Mouse (Mus musculus): ENCODE data around the gene Tmem220. TPM values are rescaled to one million over a fixed set of nuclear protein-coding genes. Genes with fewer than 3 reads are reported as not detected.
"Not testable (repeated sequence)": the region's sequence is repeated elsewhere in the genome, so short reads cannot be mapped to it uniquely, and the experiment has no call there.

Gene Tmem220
- polyA plus RNA-seq, 2 experiments from 2014 or later, result 0.63 to 1.0 TPM

DNA sequence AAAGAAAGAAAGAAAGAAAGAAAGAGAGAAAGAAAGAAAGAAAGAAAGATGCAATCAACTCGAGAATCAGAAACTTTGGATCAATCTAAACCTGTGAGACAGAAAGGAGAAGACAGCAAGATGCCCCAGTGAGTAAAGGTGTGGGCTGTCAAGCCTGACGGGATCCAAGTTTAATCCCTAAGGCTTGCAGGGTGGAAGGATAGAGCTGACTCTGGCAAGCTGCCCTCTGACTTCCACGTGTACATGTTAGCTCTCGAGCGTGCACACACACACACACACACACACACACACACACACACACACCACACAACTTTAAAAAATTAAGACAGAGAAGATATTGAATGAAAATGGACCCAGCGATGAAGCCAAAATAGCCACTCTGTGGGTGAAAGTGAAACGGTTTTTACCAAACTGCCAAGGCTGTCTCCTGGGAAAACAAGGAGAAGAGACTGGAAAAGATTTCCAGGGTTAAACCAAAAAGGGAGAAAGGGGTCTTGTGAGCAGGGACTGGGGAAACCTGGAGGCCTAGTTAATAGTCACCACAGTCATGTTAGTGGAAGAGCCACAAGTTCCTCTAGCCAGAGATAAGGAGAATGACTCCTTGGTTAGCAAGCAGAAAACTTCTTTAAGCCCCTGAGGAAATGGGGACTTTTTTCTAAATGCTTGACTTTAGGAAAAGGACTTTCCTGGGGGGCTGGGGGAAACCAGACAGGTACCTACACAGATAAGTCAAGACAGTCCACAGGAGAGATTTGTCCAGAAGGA lies 5.1 kb upstream of the Tmem220 start:
- no peak for ATAC-seq

DNA sequence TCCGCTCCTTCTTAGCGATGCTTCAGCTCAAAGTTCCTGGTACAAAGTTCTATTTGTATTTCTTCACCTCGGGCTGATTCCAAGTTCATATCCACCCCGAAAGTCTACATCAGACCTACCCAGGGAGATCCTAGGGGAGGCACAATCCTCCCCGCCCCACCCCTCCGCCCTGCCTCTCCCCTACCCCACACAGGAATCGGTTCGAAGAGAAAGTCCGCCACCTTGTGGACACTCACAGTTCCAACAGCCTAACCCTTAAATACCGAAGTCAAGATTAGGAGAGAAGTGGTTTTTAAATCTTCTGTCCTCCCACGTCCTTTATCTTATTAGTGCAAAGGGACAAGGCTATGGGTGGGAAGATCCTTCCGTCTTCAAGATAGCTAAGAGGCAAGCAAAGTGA lies 4.0 kb upstream of the Tmem220 start:
- ATAC-seq, result peak; percentile 29

- no peak for ATAC-seq
These were observed 2.4 kb upstream of the Tmem220 start for GRCm38 (mm10) chr11:67022354-67023115.

GRCm38 (mm10) chr11:67023191-67023590 lies 1.8 kb upstream of the Tmem220 start:
- ATAC-seq, result not testable (repeated sequence)

GRCm38 (mm10) chr11:67023802-67024340 lies 1.1 kb upstream of the Tmem220 start:
- no peak for ATAC-seq

- no peak for ATAC-seq
These were observed 6.1 kb downstream of the Tmem220 start for GRCm38 (mm10) chr11:67030904-67031602.

DNA sequence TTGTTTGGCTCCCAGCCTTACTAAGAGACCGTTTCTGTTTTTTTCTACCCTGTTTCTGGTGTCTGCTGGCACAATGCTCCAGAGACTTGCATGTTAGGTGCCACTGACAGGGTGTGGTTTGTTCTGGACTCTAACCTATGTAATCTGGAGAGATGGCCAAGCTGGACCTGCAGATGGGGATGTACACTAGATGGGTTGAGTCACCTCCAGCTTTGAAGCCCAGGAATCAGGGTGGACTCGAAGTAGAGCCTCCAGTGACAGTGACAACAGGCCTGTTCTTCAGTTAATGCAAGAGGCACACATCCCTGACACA lies 6.6 kb downstream of the Tmem220 start:
- no peak for ATAC-seq

- no peak for ATAC-seq
These were observed 10.0 kb downstream of the Tmem220 start for GRCm38 (mm10) chr11:67034775-67035485.

- ATAC-seq, result no peak
These were observed 11.3 kb downstream of the Tmem220 start for GRCm38 (mm10) chr11:67036229-67036628.

- ATAC-seq, result no peak
These were observed 11.9 kb downstream of the Tmem220 start for GRCm38 (mm10) chr11:67036892-67037291.

DNA sequence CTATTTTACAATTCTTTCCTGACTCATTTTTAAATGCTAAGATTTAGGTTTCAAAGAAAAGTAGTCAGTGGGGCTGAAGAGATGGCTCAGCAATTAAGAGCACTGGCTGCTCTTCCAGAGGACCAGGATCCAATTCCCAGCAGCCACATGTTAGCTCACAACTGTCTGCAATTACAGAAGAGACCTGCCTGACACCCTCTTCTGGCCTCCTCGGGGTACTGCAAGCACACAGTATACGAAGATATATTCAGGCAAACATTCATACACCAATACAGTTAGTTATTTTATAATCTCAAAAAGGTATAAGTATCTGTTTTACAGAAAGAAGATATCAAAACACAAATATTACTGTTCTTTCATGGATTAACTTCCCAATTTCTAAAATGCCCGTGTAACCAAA lies 14.8 kb downstream of the Tmem220 start:
- no peak for ATAC-seq

DNA sequence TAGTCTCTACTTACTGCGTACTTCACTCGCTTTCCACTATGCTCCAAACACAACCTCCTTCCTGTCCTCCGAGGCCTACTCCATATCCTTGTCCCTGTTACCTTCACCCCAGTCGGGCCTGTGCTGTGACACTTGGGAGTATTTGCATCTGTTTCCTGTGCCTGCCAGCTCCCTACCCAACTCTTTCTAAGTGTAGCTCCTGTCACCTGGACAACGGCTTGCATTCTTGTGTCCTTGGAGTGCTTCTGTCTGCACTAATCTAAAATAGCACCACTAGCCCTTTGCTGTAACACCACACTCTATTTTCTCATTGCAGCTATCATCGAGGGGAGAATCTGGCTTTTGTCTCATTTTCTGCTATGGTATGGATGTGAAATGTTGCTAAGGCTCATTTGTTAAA lies 15.5 kb downstream of the Tmem220 start:
- no peak for ATAC-seq

GRCm38 (mm10) chr11:67043007-67043406 lies 18.1 kb downstream of the Tmem220 start:
- no peak for ATAC-seq

DNA sequence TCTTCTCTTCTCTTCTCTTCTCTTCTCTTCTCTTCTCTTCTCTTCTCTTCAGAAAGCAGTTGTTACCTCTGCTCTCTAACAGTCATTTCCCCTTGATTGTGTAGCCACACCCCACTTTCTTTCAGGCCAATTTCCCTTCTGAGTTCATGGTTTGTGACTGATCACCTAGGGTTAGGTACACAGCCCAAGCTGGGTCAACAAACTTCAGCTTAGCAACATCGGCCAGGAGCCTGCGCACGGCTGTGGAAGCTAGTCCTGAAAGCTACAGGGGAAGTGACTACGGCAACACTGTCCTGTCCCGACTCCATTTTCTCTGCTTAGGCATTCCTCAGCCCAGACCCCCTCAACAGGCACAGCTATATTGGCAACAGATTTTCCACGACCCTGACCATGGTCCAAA lies 20.0 kb downstream of the Tmem220 start:
- ATAC-seq, result no peak

DNA sequence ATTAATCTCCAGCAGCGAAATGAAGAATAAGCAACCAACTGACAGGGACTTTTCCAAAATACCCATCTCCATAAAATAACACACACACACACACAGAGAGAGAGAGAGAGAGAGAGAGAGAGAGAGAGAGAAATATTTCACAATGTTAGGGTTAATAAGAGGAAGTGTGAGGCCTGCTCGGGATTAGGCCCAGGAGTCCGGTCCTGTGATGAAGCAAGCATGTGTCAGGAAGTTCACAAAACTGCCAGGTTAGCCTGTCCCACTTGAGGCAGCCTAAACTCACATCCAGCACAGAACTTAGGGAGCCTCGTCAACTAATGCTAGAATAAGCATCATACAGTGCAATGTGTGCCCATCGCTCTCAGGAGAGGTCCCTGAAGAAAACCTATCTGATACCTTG lies 22.2 kb downstream of the Tmem220 start:
- ATAC-seq, result no peak

DNA sequence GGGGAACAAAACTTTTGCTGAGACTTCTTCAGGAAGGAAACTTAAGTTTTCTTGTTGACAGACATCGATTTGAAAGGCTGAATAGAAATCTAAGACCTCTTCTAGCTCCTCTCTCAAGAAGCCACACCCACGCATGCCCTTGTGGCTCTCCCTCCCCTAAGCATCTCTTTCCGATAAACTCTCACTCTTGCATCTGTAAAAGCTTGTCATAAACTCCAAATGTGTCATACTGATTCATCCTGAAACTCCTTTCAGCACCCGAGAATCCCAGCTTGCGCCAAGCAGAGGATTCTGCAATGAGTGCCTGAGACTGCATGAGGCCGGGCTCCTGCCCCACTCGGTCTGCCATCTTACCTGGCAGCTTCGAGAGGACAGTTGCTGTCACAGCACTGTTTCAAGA lies 23.5 kb downstream of the Tmem220 start:
- peak; percentile 12 for ATAC-seq

DNA sequence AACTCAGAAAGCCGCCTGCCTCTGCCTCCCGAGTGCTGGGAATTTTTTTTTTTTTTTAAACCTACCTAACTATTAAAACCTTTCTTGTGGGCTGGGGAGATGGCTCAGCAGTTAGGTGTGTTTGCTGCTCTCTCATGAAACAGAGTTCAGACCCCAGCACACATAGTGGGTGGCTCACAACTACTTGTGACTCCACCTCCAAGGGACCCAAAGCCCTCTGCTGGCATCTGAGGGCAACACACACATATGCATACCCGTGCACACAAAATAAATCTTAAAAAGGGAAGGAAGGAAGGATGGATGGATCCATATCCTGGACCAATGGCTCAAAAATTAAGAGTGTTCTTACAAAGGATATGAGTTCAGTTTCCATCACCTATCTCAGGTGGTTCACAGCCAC lies 24.3 kb downstream of the Tmem220 start:
- ATAC-seq, result no peak

DNA sequence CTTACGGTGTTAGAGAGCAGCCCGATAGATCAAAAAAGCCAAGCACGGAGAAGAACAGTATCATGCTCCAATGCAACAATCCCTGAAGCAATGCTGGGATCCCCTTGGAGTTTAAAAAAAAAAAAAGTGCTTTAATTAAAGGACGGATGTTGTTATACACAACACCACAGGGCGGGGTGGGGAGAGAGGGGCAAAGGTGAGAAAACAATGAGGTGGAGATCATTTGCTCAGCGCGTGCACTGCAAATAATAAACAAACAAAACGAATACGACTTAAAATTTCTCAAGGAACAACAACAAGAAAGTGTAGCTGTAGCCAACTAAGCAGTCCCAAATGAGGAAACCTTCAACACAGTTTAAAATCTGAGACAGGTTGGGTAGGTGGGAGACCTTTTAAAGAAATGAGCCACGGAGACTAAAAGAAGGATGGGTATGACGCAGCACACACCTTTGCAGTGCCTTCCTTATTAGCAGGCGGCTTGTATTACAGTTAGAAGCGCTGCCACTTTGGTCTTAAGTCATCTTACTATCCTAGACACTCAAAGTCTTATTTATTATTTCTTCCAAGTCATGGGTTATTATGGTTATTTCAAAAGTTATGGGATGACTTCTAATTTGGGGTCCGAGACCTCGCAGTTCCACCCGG lies 26.8 kb downstream of the Tmem220 start:
- ATAC-seq, result peak; percentile 13

DNA sequence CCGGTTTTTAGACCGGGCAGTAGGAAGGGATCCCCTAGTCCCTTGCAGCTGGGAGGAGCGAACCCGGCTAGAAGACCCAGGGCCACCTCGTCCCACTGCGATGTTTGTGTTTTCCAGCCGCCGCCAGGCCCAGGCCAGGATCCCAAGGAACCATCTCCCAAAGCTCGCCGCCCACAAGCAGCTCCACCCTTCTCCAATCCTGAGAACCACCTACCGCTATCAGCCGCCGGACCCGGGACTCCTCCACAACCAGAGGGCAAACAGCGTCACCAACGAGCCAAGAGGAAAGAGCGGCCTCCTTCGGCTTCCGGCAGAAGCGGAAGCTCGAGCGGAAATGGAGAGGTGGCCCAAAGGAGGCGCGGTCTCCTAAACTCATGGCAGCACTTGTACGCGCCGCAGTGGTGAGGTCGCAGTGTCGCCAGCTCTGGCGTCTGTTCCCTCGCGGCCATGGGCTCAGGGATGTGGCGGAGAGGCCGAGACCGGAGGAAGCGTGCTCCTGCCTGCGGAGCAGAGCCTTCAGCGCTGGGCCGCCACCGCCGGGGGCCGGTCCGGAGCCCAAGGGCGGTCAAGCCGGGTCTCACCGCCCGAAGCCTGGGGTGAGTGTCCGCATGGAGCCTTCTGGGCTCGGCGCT lies 27.5 kb downstream of the Tmem220 start, which contains the start of the genes Adprm and Sco1:
TSS of gene Adprm (minus strand) at position 274 of the 632 bp plus-strand sequence.
TSS of gene Sco1 (plus strand) at position 350 of the 632 bp plus-strand sequence.
- ATAC-seq, result peak; percentile 94

DNA sequence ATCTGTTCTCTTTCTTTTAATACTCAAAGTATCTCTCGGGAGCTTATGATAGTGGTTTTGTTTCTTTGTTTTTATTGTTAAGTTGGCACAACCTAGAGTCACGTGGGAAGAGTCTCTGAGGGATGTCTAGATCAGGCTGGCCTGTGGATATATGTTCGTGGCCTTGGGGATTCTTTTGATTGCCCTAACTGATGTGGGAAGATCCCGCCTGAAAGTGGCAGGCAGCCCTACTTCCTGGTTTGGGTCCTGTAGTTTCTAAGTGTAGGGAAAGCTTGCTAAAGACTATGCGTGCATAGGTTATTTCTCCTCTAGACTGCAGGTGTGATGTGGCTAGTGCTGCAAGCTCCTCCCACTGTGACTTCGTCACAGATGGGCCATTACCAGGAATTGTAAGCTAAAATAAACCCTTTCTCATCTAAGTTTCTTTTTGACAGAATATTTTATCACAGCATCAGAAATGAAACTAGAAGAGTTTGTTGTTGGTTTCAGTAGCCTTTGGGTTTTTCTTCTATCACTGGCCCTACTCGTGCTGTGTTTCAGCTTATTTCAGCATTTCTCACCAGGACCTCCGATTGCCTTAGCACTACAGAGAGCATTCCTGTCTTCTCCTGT lies 29.9 kb downstream of the Tmem220 start:
- no peak for ATAC-seq

- no peak for ATAC-seq
These were observed 36.4 kb downstream of the Tmem220 start for GRCm38 (mm10) chr11:67061311-67061710.
